Mouse (Mus musculus) left cerebral cortex, postnatal 25 days (tissue): ENCODE results near the gene Urah. TPM values are rescaled to one million over a fixed set of nuclear protein-coding genes. Genes with fewer than 3 reads are reported as not detected.

Source experiments
- DNase-seq, 2 experiments: peaks; one replicate each; pipeline ENCODE4 v3.0.0; 2022; ENCODE audit warnings: low spot score in 2 of 2, mixed read lengths in 1 of 2
- intact Hi-C: fragments of 180-260 bp; cut with DNase I; formaldehyde crosslinking; loops from one replicate; pipeline ENCODE4 v1.15.1; 2025
- total RNA-seq, 2 experiments: library from RNA; stranded (reverse); gene quantifications; 2 replicates each; pipeline ENCODE4 v1.2.3; 2021

Urah gene
- 1 to 10 TPM; 2.7 to 4.1 TPM for total RNA-seq

DNA sequence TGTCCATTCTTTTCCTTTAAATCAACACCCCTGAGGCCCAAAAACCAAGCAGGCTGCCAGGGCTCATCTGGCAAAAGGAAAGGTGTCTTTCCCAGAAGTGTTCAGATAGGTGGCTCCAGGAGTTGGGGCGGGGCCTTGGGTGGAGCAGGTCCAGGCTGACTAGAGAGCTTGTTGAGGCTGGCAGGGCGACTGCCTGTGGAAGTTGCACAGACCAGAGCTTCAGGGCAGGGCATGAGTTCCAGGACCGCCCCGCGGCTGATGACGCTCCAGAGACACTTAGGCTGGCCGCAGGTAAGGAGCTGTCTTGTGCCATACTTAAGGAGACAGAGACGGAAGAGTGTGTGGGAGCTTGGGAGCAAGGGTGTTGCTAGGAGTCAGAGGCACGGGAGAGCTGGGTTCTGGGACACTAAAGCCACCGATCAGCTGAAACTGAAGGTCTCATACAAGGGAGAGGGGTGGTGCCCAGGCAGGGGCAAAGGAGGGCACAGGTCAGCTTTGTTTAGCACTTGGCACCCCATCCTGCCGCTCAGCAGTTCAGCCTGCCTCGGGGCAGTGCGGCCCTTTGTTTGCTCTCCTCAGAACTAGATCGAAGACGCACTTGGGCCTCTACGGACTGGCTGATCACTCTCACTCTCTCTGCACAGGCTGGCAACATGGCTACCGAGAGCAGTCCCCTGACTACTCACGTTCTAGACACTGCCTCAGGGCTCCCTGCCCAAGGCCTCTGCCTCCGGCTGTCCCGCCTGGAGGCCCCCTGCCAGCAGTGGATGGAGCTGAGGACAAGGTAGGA lies at the start of gene Urah:
Urah (plus strand) TSS at position 51 of the 790 bp plus-strand sequence.
- DNase-seq, result no peak
- intact Hi-C loops, result no loop called here

DNA sequence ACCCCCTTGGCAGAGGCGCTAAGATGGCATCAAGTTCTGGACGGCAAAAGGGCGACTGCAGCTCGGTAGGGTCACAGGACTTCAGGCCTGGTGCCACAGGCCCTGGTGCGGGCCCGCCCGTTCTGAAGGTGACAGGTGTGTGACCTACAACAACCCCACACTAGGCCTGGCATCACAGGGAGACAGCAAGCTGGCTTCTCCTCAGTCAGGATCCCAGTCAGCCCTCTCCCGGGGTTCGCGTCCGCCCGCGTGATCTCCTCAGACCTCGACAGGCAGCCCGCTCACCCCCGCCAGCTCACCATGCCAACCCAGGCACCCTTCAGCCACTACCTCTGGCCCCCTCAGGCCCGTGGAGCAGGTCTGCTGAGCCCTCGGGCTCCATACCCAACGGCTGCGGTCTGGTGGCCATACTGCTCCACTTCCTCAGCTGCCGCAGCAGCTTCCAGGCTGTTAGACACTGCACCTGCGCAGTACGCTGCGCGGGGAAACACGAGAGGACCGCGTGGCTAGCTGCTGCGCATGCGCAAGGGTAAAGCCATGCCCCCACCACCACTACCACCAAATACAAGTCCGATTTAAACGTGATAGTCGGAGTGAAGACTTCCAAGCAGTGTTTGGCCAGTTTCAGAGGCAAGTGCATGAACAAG lies 47.3 kb upstream of the Urah start, which contains the start of gene Syce1:
Syce1 (minus strand) TSS at position 447 of the 647 bp plus-strand sequence.
- intact Hi-C loops, result no loop called here
- DNase-seq, result no peak

DNA sequence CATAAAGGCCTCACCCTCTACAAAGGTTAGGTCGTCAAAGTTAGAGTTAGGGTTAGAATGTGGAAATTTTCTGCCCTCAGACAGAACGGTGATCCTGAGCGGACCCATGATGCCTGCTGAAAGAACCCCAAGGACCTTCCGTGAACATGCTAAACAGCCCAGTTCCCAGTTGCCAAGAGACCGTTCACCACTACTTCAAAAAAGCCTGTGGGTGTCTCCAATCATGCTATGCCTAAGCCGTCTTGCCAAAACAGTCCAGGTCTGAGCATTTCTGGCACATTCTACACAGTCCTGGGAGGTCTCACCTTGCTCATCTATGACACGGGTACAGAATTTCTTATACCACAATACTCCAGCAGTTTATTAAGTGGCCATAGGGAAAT lies 46.8 kb upstream of the Urah start:
- intact Hi-C loops, result no loop called here
- no peak for DNase-seq

DNA sequence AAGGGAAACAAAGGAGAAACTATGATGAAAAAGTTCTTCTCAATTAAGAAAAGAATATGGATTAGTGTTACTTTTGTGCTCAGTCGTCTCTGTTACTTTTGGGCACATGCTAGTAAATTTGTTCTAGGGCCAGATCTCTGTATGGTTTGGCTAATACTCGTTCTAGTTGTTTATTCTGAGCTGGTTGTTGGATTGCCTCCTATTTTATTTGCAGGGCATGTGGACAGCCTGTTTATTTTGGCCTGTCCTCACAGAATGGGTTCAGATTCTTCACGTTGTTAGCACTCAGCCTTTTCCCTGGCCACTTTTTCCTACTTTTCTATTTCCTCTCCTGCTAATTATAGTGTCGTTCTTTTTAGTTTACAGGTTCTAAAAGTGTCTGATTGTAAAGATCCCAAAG lies 41.3 kb upstream of the Urah start:
- no peak for DNase-seq
- intact Hi-C loops, result no loop called here

DNA sequence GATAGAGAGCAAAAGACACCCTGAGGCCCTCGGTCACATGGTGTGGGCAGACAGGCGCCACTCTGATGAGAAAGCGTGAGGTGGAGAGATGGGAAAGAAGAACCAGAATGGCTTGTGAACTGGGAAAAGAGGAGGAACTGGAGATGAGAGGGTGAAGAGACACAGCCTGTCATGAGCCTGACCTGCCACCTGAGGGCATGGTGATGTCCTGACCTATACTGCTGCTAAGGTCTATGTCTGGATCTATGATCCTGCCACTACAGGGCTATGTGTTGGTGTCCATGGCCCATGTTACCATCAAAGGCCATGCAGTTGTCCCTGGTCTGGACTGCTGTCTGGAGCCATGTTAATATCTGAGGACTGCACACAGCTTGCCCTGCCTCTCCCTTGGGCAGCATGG lies 37.2 kb upstream of the Urah start:
- intact Hi-C loops, result no loop called here

DNA sequence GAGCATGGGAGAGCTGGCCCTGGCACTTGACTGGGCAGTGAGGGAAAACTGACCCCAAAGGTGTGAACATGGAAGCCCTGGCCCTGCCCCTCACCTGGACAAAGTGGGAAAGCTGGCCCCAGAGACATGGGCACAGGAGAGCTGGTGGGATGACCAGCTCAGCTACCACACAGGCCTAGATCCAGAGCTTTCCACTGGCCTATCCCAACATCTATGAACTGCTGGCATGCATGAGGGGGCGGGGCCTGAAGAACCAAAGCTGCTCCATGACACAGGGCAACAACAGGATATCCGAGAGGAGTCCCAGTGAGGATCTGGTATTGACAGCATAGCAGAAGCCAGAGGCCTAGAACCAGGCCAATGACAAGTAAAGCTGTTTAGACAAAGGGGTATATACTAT lies 36.6 kb upstream of the Urah start:
- intact Hi-C loops, result no loop called here
- DNase-seq, result no peak

More for the DNA sequence above, 37.2 kb upstream of the Urah start:
- no peak for DNase-seq

DNA sequence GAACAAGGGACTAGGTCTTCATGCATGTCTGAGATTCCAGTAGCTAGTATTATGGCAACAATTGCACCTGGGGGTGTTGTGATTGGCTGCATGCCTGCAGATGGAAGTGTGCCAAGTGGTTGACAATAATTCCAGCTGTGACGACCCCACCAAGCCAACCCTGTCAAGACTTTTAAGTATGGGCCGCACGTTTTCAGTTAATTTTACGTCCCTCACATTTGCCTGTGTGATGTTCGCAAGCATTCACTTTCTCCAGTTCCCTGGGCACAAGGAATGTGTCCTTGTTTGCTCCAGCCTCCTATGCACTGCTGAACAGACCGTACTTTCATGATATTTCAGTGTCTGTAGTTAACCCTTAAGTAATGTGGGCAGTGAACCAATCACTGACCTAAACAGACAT lies 32.2 kb upstream of the Urah start:
- intact Hi-C loops, result loop anchor here (10.0 kb wide), 1 partner anchor 618 kb away; no protein-coding TSS in a partner anchor

DNA sequence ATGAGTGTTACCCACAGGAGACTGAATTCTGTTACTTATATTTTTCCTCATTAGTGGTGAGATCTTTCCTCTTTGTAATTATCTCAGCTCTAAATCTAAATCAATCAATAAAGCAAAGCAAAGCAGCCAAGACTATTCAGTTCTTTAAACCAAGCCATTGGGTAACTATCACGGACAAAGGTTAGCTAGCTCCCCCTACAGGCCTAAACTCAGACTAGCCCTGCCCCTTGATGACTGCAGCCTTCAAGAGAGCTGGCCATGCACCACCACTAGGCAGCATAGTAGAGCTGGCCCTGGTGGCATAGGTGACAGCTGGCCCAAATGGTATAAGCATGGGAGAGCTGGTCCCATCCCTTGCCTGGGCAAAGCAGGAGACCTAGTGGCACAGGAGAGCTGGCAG lies 29.1 kb upstream of the Urah start:
- intact Hi-C loops, result loop anchor here (10.0 kb wide), 1 partner anchor 621 kb away; no protein-coding TSS in a partner anchor
- peak; percentile 43 to 75 for DNase-seq

More for the DNA sequence above, 32.2 kb upstream of the Urah start:
- DNase-seq, result no peak

DNA sequence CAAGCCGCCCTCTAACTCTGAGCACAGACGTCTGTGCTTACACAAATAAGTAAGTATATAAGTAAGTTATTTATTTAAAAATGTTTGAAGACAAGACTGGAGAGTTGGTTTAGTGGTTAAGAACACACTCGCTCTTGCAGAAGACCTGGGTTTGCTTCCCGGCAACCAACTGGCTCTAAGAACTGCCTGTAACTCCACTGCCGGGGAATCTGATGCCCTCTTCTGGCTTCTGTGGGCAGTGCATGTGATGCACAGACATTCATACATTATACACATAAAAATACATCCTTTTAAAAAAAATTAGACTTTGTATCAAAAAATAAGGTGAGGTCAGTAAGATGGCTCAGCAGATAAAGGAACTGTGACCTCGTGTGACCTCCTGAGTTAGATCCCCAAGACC lies 24.3 kb upstream of the Urah start:
- no peak for DNase-seq
- intact Hi-C loops, result no loop called here

DNA sequence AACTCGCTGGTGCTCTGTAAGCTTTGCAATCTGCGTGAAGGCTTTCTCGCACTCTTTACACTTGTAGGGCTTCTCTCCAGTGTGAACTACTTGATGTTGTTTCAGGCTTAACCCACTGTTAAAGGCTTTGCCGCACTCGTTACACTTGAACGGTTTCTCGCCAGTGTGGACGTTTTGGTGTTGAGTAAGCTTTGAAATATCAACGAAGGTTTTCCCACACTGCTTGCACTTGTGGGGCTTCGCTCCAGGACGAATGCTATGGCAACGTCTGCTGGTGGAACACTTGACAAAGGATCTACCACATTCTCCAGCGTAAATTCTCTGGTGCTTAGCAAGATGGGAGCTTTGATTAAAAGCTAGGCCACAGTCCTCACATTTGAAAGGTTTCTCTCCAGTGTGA lies 23.1 kb upstream of the Urah start:
- intact Hi-C loops, result no loop called here
- DNase-seq, result peak in 1 of 2 experiments; percentile 24

DNA sequence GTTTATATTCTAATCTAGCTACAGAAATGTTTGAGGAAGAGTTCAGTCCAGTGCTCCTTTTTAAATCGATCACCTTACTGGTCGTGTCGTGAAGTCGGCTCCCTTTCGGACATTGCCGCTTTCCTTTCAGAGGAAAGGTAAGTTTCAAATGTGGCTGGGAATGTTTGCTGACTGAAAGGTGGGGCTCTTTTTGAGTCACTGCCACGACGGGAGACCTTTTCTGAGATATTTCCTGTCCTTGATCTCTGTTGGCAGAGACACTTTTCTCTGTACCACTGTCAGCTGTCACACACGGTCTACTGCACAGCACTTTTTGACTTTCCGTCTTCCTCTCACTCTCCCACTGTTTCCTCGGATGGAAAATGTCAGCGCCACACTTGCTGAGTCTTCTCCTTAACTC lies 22.0 kb upstream of the Urah start:
- intact Hi-C loops, result no loop called here
- no peak for DNase-seq

DNA sequence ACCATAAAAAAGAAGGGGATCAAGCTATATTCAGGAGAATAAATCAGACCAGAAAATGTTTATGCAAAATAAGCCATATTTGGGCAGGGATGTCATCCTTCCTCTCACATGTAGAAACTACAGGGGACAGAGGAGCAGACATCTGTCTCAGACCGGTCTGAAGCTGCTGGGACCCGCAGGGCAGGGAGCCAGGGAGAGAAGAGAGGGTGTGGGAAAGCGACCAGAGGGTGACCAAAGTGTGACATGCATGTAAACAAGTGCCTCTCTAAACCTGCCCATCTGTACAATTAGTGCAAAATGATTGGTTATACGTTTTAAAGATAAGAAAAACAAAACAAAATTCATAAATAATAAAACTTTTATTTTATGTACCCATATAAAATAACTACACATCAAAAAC lies 14.6 kb upstream of the Urah start:
- intact Hi-C loops, result no loop called here

DNA sequence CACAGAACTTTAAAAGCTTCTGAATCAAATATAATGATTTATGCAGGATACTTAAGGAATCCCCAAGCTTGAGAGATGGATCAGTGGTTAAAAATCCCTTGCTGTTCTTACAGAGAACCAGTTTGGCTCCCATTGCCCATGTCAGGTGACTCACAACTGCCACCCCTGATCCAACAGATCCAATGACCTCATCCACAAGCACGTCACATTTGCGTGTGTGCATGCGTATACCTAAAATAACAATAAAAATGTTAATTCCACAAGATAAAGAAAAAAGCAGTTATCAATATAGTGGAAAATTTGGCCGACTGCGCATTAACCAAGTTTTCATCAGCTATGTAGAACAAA lies 13.5 kb upstream of the Urah start:
- intact Hi-C loops, result no loop called here
- DNase-seq, result no peak

More for the DNA sequence above, 14.6 kb upstream of the Urah start:
- no peak for DNase-seq

DNA sequence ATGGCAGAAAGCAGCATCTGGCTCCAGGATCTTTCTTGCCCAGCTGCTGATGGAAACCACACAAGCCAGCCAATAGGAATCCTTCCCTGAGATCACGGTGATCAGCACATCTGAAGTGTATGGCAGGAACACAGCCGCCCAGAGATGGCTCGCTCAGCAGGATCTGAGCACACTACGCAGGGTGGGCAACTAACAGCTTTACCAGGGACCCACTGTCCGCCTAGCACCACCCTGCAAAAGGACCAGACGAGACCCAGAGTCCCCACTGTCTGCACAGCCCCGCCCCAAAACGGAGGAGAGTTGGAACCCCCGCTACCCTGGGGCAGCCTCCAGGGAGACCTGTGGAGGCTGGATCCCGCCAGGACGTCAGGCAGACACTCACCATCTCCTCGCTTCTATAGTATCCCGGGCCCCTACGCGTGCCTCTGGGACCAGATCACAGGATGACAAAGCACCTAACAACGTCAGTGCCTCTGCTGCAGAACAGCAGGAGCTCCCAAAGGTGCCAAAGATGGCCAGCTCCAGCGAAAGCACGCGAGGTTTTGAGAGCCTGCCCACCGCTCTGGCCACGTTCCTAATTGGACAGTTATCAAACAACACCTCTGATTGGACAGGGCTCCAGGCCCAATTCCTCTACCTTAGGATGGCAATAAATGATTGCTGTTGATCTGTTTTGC lies 13.0 kb upstream of the Urah start, which contains the start of gene Zfp941:
Zfp941 (minus strand) TSS at position 526 of the 677 bp plus-strand sequence.
- DNase-seq, result peak; percentile 78 to 79
- intact Hi-C loops, result no loop called here

DNA sequence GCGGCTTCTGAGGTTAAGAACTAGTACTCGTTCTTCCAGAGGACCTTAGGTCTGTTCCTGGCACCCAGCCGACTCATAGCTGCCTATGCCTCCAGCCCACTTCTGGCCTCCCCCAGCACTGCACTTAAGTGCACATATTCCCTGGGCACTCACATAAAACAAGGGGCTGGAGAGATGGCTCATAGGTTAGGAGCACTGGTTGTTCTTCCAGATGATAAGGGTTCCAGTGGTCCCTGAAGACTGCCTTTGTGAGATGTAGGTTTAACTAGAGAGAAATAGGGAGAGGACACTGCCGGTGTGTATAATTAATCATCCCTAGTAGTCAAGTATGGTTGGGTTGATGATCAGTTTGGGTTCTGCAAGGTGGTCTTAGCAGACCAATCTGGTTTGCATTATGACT lies 12.1 kb upstream of the Urah start:
- intact Hi-C loops, result no loop called here
- DNase-seq, result no peak

DNA sequence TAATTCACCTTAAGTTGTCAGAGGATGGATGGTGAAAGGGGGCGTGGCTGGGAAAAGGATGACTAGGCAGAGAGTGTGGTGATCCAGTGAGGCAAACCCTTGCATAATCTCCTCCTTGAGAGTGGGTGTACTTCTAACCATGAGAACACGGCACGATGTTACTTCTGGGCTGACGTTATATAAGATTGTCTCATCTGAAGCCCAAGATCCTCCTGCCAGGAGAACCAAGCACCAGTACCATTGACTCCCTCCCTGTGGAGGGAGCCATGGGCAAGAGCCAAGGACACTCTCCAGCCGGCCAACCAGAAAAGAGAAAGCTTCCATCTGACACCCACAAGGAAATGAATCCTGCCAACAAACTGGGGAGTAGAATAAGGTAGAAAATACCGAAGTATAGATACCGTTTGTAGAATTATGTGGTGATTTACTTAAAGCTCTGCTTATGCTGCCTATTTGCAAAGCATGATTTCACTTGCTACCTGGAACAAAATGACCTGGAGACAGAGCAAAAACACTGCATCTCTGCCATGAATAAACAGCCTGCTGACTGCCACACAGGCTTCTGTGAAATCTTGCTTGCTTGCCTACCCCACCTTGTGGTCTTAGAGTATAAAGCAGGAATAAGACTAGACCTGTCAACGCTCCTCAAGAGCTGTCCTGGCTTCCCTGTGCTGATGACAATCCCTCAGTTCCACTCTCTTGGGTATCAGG lies 6.5 kb upstream of the Urah start:
- peak; percentile 67 to 94 for DNase-seq
- intact Hi-C loops, result loop anchor here (1.0 to 5.0 kb wide), 3 partner anchors 641 to 750 kb away; partner anchors contain the start of gene Sprn

DNA sequence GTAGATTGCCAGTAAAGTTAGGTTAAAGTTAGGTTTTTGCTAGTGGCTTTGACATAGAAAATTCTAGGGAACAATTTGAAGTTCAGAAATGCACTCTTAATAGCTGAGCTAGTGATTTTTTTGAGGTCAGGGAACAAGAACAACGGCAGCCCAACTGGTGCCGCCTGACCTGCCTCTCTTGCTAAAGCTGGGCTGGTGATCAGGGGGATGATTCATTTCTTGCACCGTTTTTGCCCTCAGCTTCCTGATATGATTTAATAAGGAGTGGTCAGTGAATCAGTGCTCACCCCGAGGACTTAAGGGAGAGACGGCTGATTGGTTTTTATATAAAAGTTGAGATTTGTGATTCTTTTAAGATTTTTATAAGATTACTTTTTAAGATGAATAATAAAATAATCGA lies 3.4 kb upstream of the Urah start:
- DNase-seq, result no peak
- intact Hi-C loops, result no loop called here

DNA sequence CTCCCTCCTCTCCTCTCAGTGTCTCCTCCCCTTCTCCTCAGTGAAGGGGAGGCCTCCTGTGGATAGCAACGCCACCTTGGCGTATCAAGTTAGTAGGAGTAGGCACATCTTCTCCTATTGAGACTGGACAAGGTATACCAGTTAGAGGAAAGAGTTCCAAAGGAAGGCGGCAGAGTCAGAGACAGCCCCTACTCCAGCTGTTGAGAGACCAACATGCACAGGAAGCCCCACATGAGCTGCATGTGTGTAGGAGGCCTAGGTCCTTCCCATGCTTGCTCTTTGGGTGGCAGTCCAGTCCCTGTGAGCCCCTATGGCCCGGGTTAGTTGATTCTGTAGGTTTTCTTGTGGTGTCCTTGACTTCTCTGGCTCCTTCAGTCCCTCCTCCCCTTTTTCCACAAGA lies 1.5 kb upstream of the Urah start:
- intact Hi-C loops, result no loop called here
- DNase-seq, result no peak

DNA sequence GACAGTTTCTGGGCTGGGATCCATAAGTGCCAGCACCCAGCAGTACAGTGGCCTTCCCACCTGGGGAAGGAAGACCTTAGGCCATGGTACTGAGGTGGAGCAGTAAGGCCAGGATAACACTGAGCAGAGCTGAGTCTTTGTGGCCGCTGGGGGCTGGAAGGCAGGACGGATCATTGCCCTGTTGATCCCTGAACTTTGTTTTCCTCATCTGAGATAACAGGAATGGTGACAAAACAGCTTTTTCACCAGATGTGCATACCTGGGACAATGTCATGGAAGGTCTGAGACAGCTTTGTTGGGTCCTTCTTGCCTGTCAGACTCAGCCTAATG lies 905 bp downstream of the Urah start:
- no peak for DNase-seq
- intact Hi-C loops, result no loop called here
